18 mouse cellular contexts compared by ENCODE assay signal in genomic region chr2:132658412-132659120, GRCm38 (mm10). TPM values are rescaled to one million over a fixed set of nuclear protein-coding genes. Genes with fewer than 3 reads are reported as not detected.
A peak's percentile ranks its signal among the peaks of the same experiment; 100 is the strongest.
DNase-seq lines count a peak whose midpoint lies in the region; ATAC-seq and TF ChIP-seq lines count a peak whose summit lies in the region.
"Had no signal": no experiment of that assay in that cellular context is flagged by ENCODE, and none has a peak within 500 bp of the region (broad histone marks: within the 10 kb centered on the region; RNA-seq: fewer than 3 reads in every experiment).

No protein-coding gene starts in this region.

- no peak overlapping the region for H3K4me2 ChIP-seq in hindbrain, postnatal 0 days (ENCODE audit: low read depth, low read length)
- H3K4me2 ChIP-seq: forebrain, embryonic 13.5 days; heart, embryonic 15.5 days; liver, embryonic 11.5 days; lung, embryonic 14.5 days; midbrain, embryonic 13.5 days; neural tube, embryonic 15.5 days had no signal

- 86% methylated on average over 9 of the region's 9 CpGs for WGBS in hindbrain, postnatal 0 days

- H3K9me3 ChIP-seq in hindbrain, postnatal 0 days (ENCODE audit: low read length) = no peaks in the 10 kb centered on the region
- H3K9me3 ChIP-seq: forebrain, embryonic 13.5 days; G1E; heart, embryonic 15.5 days; hindbrain, embryonic 10.5 days; midbrain, embryonic 13.5 days; neural tube, embryonic 15.5 days had no signal

- intact Hi-C loops in heart, postnatal 36 days (cut with DNase I) = no loop called here

- TF ChIP-seq CTCF in hindbrain, postnatal 0 days (IDR thresholded peaks at IDR 0.05; ENCODE audit: low read depth) = no peak

- no peak overlapping the region for H3K9ac ChIP-seq in hindbrain, postnatal 0 days (replicated peaks; ENCODE audit: low read length)
- H3K9ac ChIP-seq: forebrain, embryonic 13.5 days; heart, embryonic 15.5 days; lung, embryonic 14.5 days; midbrain, embryonic 13.5 days; neural tube, embryonic 15.5 days had no signal

- no peak overlapping the region for H3K27ac ChIP-seq in hindbrain, postnatal 0 days
- H3K27ac ChIP-seq: forebrain, embryonic 13.5 days; heart, embryonic 15.5 days; hindbrain, embryonic 10.5 days; midbrain, embryonic 13.5 days; neural tube, embryonic 15.5 days had no signal

- no peak overlapping the region for H3K4me3 ChIP-seq in hindbrain, postnatal 0 days (ENCODE audit: low read length)
- H3K4me3 ChIP-seq: forebrain, embryonic 13.5 days; heart, embryonic 15.5 days; hindbrain, embryonic 10.5 days; midbrain, embryonic 13.5 days; neural tube, embryonic 15.5 days had no signal

- no peaks in the 10 kb centered on the region for H3K36me3 ChIP-seq in hindbrain, postnatal 0 days (ENCODE audit: insufficient read depth, low read length)
- H3K36me3 ChIP-seq: G1E; heart, embryonic 15.5 days; hindbrain, embryonic 10.5 days; midbrain, embryonic 13.5 days; neural tube, embryonic 15.5 days had no signal

- ATAC-seq in megakaryocyte progenitor cell, adult 5-6 weeks (replicated peaks; ENCODE audit: poor library complexity) = peak; percentile 72
- no peak for ATAC-seq in hindbrain, postnatal 0 days
- ATAC-seq: forebrain, embryonic 13.5 days; midbrain, embryonic 13.5 days had no signal

- H3K4me1 ChIP-seq in hindbrain, postnatal 0 days (ENCODE audit: insufficient read depth, low read length) = no peaks in the 10 kb centered on the region
- H3K4me1 ChIP-seq: forebrain, embryonic 13.5 days; heart, embryonic 15.5 days; hindbrain, embryonic 10.5 days; midbrain, embryonic 13.5 days; neural tube, embryonic 15.5 days had no signal

- DNase-seq in heart, adult 11 months = peak; percentile 60
- DNase-seq in heart, postnatal 36 days = no peak
- DNase-seq in MEL-GATA-1-ER (ENCODE audit: extremely low read depth, low read depth) = peak; percentile 18
- DNase-seq in thymus, postnatal 4 days = peak; percentile 12
- DNase-seq in hindbrain, postnatal 0 days (ENCODE audit: low spot score) = no peak
- DNase-seq in embryo, embryonic 11 days = no peak
- DNase-seq: cerebellum, adult 9-11 months; heart, adult 18-20 months; lung, embryonic 14.5 days; lung, postnatal 4 days had no signal

- H3K27me3 ChIP-seq in hindbrain, postnatal 0 days (ENCODE audit: insufficient read depth, low read length) = no peaks in the 10 kb centered on the region
- H3K27me3 ChIP-seq: forebrain, embryonic 13.5 days; heart, embryonic 15.5 days; midbrain, embryonic 13.5 days; neural tube, embryonic 15.5 days had no signal

RNA-seq across cellular contexts. Expression of gene Shld1, which starts 28.2 kb away (rescaled TPM):
- 10 to 100 TPM; 49.3 to 59.3 TPM for total RNA-seq in heart, postnatal 36 days (2021)
- total RNA-seq in megakaryocyte progenitor cell, adult 5-6 weeks (2015) = 4.3 and 8.2 TPM in 2 replicates
- total RNA-seq in megakaryocyte progenitor cell, adult 5-6 weeks (2017) = 4.4 and 7.7 TPM in 2 replicates
- total RNA-seq in hindbrain, postnatal 0 days (2014; rRNA removed) = 11.9 and 17.8 TPM in 2 replicates
- 16.7 and 18.4 TPM in 2 replicates for polyA plus RNA-seq in hindbrain, postnatal 0 days (2015; fragmentation: Nextera tagmentation; extraction: Ambion mirVana)

Comparison
In these comparisons a context has a peak if more than half of its experiments do, and no peak if none do; other contexts are left out.
1. DNase-seq: peak in heart, adult 11 months (single experiment), MEL-GATA-1-ER (single experiment) and thymus, postnatal 4 days (single experiment); none in heart, postnatal 36 days (0 of 2), hindbrain, postnatal 0 days (single experiment) and embryo, embryonic 11 days (single experiment).